Mouse (Mus musculus) hindbrain, embryonic 16.5 days (tissue): ENCODE measurements at regions not wholly inside any gene's neighbourhood (a gene's known extent, or its start where the extent isn't known, plus 50 kb on each side); places are given as distances from the start of the nearest gene placed in this dataset.

ENCODE experiments used
- ATAC-seq: fragments of 200-750 bp; cut with Nextera tagmentation; 2 replicates; pipeline ENCODE4 v1.8.0; 2017; ENCODE audit warnings: moderate TSS enrichment, moderate library complexity
- H3K27ac ChIP-seq: fragments of 300-500 bp; sonication (generic); 2 replicates; pipeline ENCODE4 v1.5.1; 2014; ENCODE audit warnings: low read depth, mild to moderate bottlenecking, control low read depth, low read length, moderate library complexity
- H3K27me3 ChIP-seq: fragments of 300-500 bp; sonication (generic); replicated peaks from 2 replicates; pipeline ENCODE4 v1.6.1; 2014; ENCODE audit warnings: low read length; ENCODE audit not compliant: control insufficient read depth, insufficient read depth
- H3K36me3 ChIP-seq: fragments of 300-500 bp; sonication (generic); 2 replicates; pipeline ENCODE4 v1.6.1; 2014; ENCODE audit warnings: mild to moderate bottlenecking, low read length, moderate library complexity, mixed read lengths; ENCODE audit not compliant: control insufficient read depth, insufficient read depth
- H3K4me1 ChIP-seq: fragments of 300-500 bp; sonication (generic); 2 replicates; pipeline ENCODE4 v1.6.1; 2014; ENCODE audit warnings: low read depth, low read length; ENCODE audit not compliant: control insufficient read depth, insufficient read depth
- H3K4me2 ChIP-seq: fragments of 300-500 bp; sonication (generic); 2 replicates; pipeline ENCODE4 v1.6.1; 2014; ENCODE audit warnings: mild to moderate bottlenecking, low read length, control low read depth, moderate library complexity
- H3K4me3 ChIP-seq: fragments of 300-500 bp; sonication (generic); 2 replicates; pipeline ENCODE4 v1.5.1; 2014; ENCODE audit warnings: mild to moderate bottlenecking, low read length, control low read depth, moderate library complexity
- H3K9ac ChIP-seq: fragments of 300-500 bp; sonication (generic); 2 replicates; pipeline ENCODE4 v1.6.1; 2014; ENCODE audit warnings: low read depth, mild to moderate bottlenecking, control low read depth, low read length, moderate library complexity
- H3K9me3 ChIP-seq: fragments of 300-500 bp; sonication (generic); 2 replicates; pipeline ENCODE4 v1.6.1; 2014; ENCODE audit warnings: mild to moderate bottlenecking, low read length, moderate library complexity; ENCODE audit not compliant: control insufficient read depth
- WGBS: fragments of 180-500 bp; shearing (Covaris S2); extraction: QIAGEN DNeasy Blood & Tissue Kit; methylation state at CpG from one replicate; pipeline ENCODE4 v1.1.7; 2014; 5-methylcytosine and 5-hydroxymethylcytosine counted together

DNA sequence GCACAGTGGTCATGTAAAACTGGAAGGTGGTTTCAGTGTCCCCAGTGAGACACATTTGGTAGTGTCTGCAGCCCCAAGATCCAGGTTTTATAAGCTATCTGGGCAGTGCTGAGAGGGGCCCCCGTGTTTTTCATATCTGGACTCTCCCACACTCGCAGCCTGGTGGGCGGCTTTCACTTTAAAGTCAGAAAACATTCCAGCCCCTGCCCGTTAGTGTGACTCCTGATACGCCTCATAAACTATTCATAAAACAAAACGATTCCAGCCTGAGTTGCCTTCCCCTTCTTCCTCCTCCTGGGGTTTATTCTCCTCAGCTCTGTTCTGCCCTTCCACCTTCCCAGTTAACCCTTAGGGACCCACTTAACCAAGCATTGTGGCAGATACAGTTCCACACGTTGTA is 159.6 kb downstream of the Wnt5a start:
- no peak overlapping the region for H3K27ac ChIP-seq
- no peak overlapping the region for H3K9ac ChIP-seq
- H3K4me1 ChIP-seq: no peaks in the 10 kb centered on the region
- 31% methylated on average over 7 of the region's 7 CpGs for whole genome bisulfite sequencing
- no peak for ATAC-seq
- H3K9me3 ChIP-seq: no peaks in the 10 kb centered on the region
- no peaks in the 10 kb centered on the region for H3K36me3 ChIP-seq
- no peak overlapping the region for H3K4me3 ChIP-seq
- no peak overlapping the region for H3K4me2 ChIP-seq
- no peaks in the 10 kb centered on the region for H3K27me3 ChIP-seq

DNA sequence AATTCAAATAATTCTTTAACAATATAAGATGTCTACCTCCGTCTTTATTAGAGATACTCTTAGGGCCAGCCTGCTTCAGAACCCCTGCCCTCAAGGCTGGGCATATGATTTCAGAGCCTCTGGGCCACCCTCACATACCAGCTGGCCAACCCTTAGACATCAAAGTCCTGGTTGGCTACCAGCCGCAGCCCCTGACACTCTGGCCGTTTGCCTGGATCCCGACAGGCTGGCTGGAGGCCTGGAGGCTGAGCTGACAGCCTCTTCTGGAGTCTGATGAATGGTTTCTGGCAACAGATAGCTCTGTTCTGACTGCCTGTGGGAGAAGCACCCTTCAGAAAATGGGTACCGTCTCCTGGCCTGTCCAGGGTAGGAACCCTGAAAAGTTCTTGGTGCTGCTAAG is 170.9 kb downstream of the Wnt5a start:
- H3K9me3 ChIP-seq: no peaks in the 10 kb centered on the region
- H3K27ac ChIP-seq: no peak overlapping the region; the same call in 1 of the 2 replicates
- H3K36me3 ChIP-seq: no peaks in the 10 kb centered on the region
- H3K4me1 ChIP-seq: no peaks in the 10 kb centered on the region
- H3K4me2 ChIP-seq: no peak overlapping the region
- 41% methylated on average over 5 of the region's 5 CpGs for WGBS
- H3K9ac ChIP-seq: no peak overlapping the region
- ATAC-seq: peak; percentile 93
- no peaks in the 10 kb centered on the region for H3K27me3 ChIP-seq
- H3K4me3 ChIP-seq: no peak overlapping the region

DNA sequence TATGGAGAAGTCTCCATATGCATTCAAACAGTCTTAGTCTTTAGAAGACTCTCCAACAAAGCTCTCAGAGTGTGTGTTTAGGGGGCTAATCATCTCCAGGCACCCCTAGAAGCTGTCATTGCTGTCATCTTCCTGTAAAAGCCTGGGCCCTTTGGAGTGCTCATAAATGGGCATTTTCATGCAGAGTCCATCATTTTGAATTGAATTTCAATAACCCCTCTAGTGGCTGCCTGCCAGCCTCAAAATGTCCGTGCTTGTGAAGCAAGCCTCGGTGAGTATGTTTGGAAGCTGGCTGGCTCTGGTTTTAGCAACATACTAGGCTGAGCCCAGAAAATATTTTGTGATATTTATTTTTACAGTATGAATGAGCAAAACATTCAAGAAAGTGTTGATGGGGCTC is 195.2 kb downstream of the Wnt5a start:
- no peak for ATAC-seq
- no peak overlapping the region for H3K9ac ChIP-seq
- no peaks in the 10 kb centered on the region for H3K36me3 ChIP-seq
- 44% methylated on average over 2 of the region's 2 CpGs for WGBS
- no peaks in the 10 kb centered on the region for H3K9me3 ChIP-seq
- H3K27me3 ChIP-seq: no peaks in the 10 kb centered on the region
- H3K4me1 ChIP-seq: no peaks in the 10 kb centered on the region
- no peak overlapping the region for H3K4me3 ChIP-seq
- no peak overlapping the region for H3K4me2 ChIP-seq
- H3K27ac ChIP-seq: no peak overlapping the region

DNA sequence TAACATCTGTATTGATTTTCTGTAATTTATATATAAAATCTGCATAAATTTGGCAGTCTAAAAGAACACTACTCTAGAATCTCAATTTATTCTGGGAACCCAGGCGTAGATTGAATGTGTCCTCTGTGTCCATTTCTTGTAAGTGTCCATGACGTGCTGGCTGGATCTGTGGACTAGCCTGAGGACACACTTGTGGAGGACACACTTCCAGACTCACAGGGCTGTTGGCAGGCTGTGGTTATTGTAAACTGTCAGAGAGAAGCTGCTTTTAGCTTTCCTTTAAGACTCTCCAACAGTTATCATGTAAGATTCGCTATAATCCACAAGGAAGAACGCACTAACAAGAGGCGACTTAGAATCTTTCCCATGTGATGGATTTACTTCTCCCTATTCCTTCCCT is 200.2 kb downstream of the Wnt5a start:
- Histone ChIP-seq H3K4me2 (no peak overlapping the region), H3K9me3 (no peaks in the 10 kb centered on the region), H3K27ac (no peak overlapping the region), H3K9ac (no peak overlapping the region), H3K27me3 (no peaks in the 10 kb centered on the region), H3K36me3 (no peaks in the 10 kb centered on the region), H3K4me1 (no peaks in the 10 kb centered on the region), H3K4me3 (no peak overlapping the region)
- 96% methylated on average over 5 of the region's 5 CpGs for WGBS
- no peak for ATAC-seq

DNA sequence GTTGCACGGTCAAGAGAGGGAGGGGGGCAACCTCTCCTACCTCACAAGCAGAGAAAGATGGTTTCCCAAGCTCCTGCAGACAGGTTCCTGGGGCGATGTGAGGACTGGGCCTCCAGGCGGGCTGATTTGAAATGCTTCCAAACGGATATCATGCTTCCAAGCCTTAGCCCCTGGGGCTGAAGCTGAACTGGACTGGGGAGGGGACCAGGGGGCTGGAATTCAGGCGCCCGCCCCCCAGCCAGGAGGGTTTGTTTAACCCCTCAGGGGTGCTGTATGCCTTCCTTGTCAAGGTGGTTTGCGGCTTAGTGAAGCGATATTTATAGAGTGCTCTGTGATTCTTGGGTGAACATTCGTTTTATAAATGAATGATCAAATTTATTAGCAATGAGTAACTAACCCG is 210.0 kb downstream of the Wnt5a start:
- Histone ChIP-seq H3K9ac (no peak overlapping the region), H3K9me3 (no peaks in the 10 kb centered on the region), H3K27ac (no peak overlapping the region), H3K4me3 (no peak overlapping the region), H3K27me3 (no peaks in the 10 kb centered on the region), H3K36me3 (no peaks in the 10 kb centered on the region), H3K4me2 (no peak overlapping the region), H3K4me1 (no peaks in the 10 kb centered on the region)
- no peak for ATAC-seq
- WGBS: 58% methylated on average over 10 of the region's 10 CpGs

DNA sequence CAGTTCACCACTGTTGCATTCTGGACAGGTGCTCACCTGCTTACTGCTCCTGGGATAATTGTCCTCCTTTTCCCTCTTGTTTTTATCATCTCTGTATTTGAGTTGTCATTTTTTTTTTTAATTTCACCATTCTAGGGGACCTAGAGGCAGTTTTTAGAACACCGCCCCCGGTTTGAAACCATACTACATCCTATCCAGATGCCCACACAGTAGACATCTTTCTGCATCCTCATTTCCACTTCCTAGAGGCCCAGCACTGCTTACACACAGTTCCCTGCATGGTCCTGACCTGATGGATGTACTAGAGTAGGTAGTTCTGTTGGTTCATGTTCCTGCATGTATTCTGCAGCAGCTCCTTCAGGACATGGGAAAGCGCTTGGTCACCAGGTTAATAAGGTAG is 216.0 kb downstream of the Wnt5a start:
- Histone ChIP-seq H3K9me3 (no peaks in the 10 kb centered on the region), H3K4me2 (no peak overlapping the region), H3K4me3 (no peak overlapping the region), H3K9ac (no peak overlapping the region), H3K27me3 (no peaks in the 10 kb centered on the region), H3K27ac (no peak overlapping the region), H3K36me3 (no peaks in the 10 kb centered on the region), H3K4me1 (no peaks in the 10 kb centered on the region)
- no peak for ATAC-seq
- 97% methylated on average over 3 of the region's 3 CpGs for WGBS

DNA sequence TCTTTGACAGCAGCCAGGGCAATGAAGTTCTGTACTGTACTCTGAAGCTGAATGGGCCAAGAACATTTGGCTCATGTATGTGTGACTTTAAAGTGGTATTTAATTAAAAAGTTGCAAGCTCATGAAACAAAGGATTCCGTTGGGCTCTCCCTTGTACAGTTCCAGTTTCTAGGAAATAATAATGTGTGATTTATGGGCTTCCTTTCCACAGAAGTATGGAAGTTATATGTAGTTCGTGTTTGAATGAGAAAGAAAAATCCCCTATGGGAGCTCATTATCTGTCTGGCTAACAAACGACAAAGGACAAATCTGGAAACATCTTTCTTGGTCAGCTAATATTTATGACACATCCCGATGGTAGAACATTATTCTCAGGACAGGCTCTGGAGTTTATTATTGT is 221.1 kb downstream of the Wnt5a start:
- no peak for ATAC-seq
- Histone ChIP-seq H3K4me3 (no peak overlapping the region), H3K27ac (no peak overlapping the region), H3K9ac (no peak overlapping the region), H3K4me1 (no peaks in the 10 kb centered on the region), H3K36me3 (no peaks in the 10 kb centered on the region), H3K9me3 (no peaks in the 10 kb centered on the region), H3K27me3 (no peaks in the 10 kb centered on the region), H3K4me2 (no peak overlapping the region)
- 72% methylated on average over 4 of the region's 4 CpGs for WGBS

DNA sequence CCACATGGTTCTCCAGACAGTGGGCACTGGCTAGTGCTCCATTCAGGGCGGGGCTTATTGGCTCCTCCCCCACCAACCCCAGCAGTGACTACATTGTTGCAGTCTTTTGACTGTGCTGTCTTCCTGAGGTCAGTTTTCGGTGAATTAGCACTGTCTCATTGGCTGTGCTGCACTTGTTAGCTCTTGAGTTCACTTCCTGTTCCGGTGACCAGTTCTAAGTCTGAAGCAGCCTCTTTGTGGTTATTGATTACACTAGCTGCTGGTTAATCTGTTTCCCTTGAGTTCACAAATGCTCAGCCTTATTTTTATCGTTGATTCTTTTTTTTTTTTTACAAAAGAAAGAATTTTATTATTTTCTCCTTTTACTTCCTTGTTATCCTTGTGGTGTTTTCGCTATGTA is 228.9 kb downstream of the Wnt5a start:
- H3K4me2 ChIP-seq: no peak overlapping the region
- 82% methylated on average over 5 of the region's 5 CpGs for WGBS
- no peak overlapping the region for H3K27ac ChIP-seq
- no peaks in the 10 kb centered on the region for H3K36me3 ChIP-seq
- no peak overlapping the region for H3K4me3 ChIP-seq
- no peak overlapping the region for H3K9ac ChIP-seq
- no peaks in the 10 kb centered on the region for H3K9me3 ChIP-seq
- H3K4me1 ChIP-seq: no peaks in the 10 kb centered on the region
- H3K27me3 ChIP-seq: no peaks in the 10 kb centered on the region
- no peak for ATAC-seq

DNA sequence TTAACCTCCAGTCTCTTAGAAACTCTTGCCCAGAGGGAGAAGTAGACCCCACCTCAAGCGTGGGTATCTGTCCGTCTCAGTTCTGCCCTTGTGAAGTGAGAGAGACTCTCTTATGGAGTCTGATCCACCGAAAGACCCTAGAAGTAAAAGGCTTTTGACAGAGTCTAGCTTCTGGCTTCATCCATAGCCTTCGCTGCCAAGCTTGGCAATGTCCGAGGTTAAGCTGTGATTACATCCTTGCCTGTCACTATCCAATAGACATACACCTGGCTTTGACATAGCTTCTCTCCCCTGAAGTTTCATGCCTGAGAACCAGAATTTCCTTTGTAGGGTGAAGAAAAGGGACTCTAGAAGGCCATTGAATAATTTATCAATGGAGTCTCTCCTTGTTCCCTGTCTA is 230.9 kb downstream of the Wnt5a start:
- no peak for ATAC-seq
- Histone ChIP-seq H3K4me3 (no peak overlapping the region), H3K4me1 (no peaks in the 10 kb centered on the region), H3K27ac (no peak overlapping the region), H3K36me3 (no peaks in the 10 kb centered on the region), H3K27me3 (no peaks in the 10 kb centered on the region), H3K9ac (no peak overlapping the region), H3K9me3 (no peaks in the 10 kb centered on the region), H3K4me2 (no peak overlapping the region)
- WGBS: 91% methylated on average over 5 of the region's 5 CpGs

DNA sequence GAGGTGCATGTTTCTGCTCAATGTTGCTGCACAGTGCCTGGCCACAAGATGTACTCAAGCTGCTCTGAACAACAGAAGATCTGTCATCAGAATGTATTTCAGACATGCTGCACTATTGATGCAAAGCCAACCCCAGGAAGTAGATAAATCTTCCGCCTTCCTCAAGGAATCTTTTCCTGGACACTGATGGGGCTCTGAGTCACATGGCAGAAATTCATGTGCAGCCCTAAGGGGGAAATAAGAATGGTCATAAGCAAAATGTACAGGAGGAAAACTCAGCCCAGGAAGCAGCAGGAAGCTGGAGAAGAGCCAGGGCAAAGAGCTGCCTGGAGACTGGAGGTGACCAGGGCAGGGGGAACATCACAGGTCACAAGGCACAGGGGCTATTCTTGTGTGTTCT is 235.5 kb downstream of the Wnt5a start:
- Histone ChIP-seq H3K4me2 (no peak overlapping the region), H3K9ac (no peak overlapping the region), H3K4me3 (no peak overlapping the region), H3K36me3 (no peaks in the 10 kb centered on the region), H3K9me3 (no peaks in the 10 kb centered on the region), H3K27me3 (no peaks in the 10 kb centered on the region), H3K27ac (no peak overlapping the region), H3K4me1 (no peaks in the 10 kb centered on the region)
- ATAC-seq: no peak
- 82% methylated on average over 1 of the region's 1 CpGs for WGBS
